Comparison of ENCODE assay signal across 12 mouse cellular contexts in genomic region chr15:21536909-21537308, GRCm38 (mm10).
DNase-seq lines count a peak whose midpoint lies in the region; ATAC-seq and TF ChIP-seq lines count a peak whose summit lies in the region.
"Had no signal": no experiment of that assay in that cellular context is flagged by ENCODE, and none has a peak within 500 bp of the region (broad histone marks: within the 10 kb centered on the region; RNA-seq: fewer than 3 reads in every experiment).

No protein-coding gene starts in this region.

- no peak overlapping the region for H3K9ac ChIP-seq in kidney, embryonic 15.5 days
- H3K9ac ChIP-seq in midbrain, embryonic 12.5 days (replicated peaks), result no peak overlapping the region
- H3K9ac ChIP-seq in heart, adult 2 months (ENCODE audit: low read depth, low read length), result no peak overlapping the region
- no peak overlapping the region for H3K9ac ChIP-seq in kidney, embryonic 14.5 days (ENCODE audit: low read depth, low read length)
- H3K9ac ChIP-seq: limb, embryonic 12.5 days had no signal

- TF ChIP-seq POLR2A in heart, adult 2 months (IDR thresholded peaks at IDR 0.05; ENCODE audit: insufficient read depth, low read depth, low read length), result no peak

- intact Hi-C loops in heart, adult 2 months (cut with DNase I), result no loop called here

- H3K4me1 ChIP-seq in kidney, embryonic 15.5 days, result no peaks in the 10 kb centered on the region
- no peaks in the 10 kb centered on the region for H3K4me1 ChIP-seq in midbrain, embryonic 12.5 days
- H3K4me1 ChIP-seq in heart, adult 2 months (ENCODE audit: control insufficient read depth, insufficient read depth, low read length), result no peaks in the 10 kb centered on the region
- no peaks in the 10 kb centered on the region for H3K4me1 ChIP-seq in kidney, embryonic 14.5 days (ENCODE audit: control insufficient read depth, insufficient read depth, low read length)
- H3K4me1 ChIP-seq: limb, embryonic 12.5 days had no signal

- no peak overlapping the region for H3K27ac ChIP-seq in kidney, embryonic 15.5 days
- no peak overlapping the region for H3K27ac ChIP-seq in midbrain, embryonic 12.5 days (replicated peaks)
- no peak overlapping the region for H3K27ac ChIP-seq in heart, adult 2 months
- no peak overlapping the region for H3K27ac ChIP-seq in kidney, embryonic 14.5 days (ENCODE audit: low read depth, low read length)
- H3K27ac ChIP-seq: limb, embryonic 12.5 days had no signal

- H3K27me3 ChIP-seq in kidney, embryonic 15.5 days, result no peaks in the 10 kb centered on the region
- H3K27me3 ChIP-seq in midbrain, embryonic 12.5 days, result no peaks in the 10 kb centered on the region
- H3K27me3 ChIP-seq in heart, adult 2 months (ENCODE audit: control insufficient read depth, insufficient read depth, low read length), result no peaks in the 10 kb centered on the region
- H3K27me3 ChIP-seq in kidney, embryonic 14.5 days (ENCODE audit: control insufficient read depth, insufficient read depth, low read length), result no peaks in the 10 kb centered on the region
- H3K27me3 ChIP-seq: limb, embryonic 12.5 days had no signal

- H3K4me3 ChIP-seq in kidney, embryonic 15.5 days (replicated peaks), result no peak overlapping the region
- no peak overlapping the region for H3K4me3 ChIP-seq in midbrain, embryonic 12.5 days
- H3K4me3 ChIP-seq in heart, adult 2 months, result no peak overlapping the region
- H3K4me3 ChIP-seq in kidney, embryonic 14.5 days (ENCODE audit: low read length), result no peak overlapping the region
- H3K4me3 ChIP-seq: limb, embryonic 12.5 days had no signal

- no peak for TF ChIP-seq CTCF in heart, adult 2 months (IDR thresholded peaks at IDR 0.05)

- no peaks in the 10 kb centered on the region for H3K79me2 ChIP-seq in heart, adult 2 months (replicated peaks; ENCODE audit: control insufficient read depth, insufficient read depth, low read length)

- no peak overlapping the region for H3K4me2 ChIP-seq in kidney, embryonic 15.5 days
- H3K4me2 ChIP-seq in midbrain, embryonic 12.5 days (replicated peaks), result no peak overlapping the region
- no peak overlapping the region for H3K4me2 ChIP-seq in kidney, embryonic 14.5 days (replicated peaks; ENCODE audit: low read depth, low read length)
- H3K4me2 ChIP-seq: limb, embryonic 12.5 days had no signal

- H3K9me3 ChIP-seq in kidney, embryonic 15.5 days (replicated peaks), result no peaks in the 10 kb centered on the region
- no peaks in the 10 kb centered on the region for H3K9me3 ChIP-seq in midbrain, embryonic 12.5 days
- no peaks in the 10 kb centered on the region for H3K9me3 ChIP-seq in kidney, embryonic 14.5 days (ENCODE audit: control insufficient read depth, low read length)
- H3K9me3 ChIP-seq: limb, embryonic 12.5 days had no signal

- 60% methylated on average over 2 of the region's 2 CpGs for WGBS in kidney, embryonic 15.5 days
- whole genome bisulfite sequencing in midbrain, embryonic 12.5 days, result 57% methylated on average over 2 of the region's 2 CpGs
- WGBS in heart, adult 2 months, result 45% methylated on average over 2 of the region's 2 CpGs
- WGBS in kidney, embryonic 14.5 days, result 54% methylated on average over 2 of the region's 2 CpGs

- 0 out of 2 replicates have a peak, but pooled peaks have one; percentile 43 for ATAC-seq in kidney, embryonic 15.5 days (replicated peaks; ENCODE audit: low FRiP score)
- peak; percentile 34; the same call in 1 of the 2 replicates for ATAC-seq in midbrain, embryonic 12.5 days (ENCODE audit: low FRiP score, low read depth)
- ATAC-seq in kidney, embryonic 14.5 days (ENCODE audit: low FRiP score, low TSS enrichment), result no peak

- no peaks in the 10 kb centered on the region for H3K36me3 ChIP-seq in kidney, embryonic 15.5 days
- H3K36me3 ChIP-seq in midbrain, embryonic 12.5 days, result no peaks in the 10 kb centered on the region
- no peaks in the 10 kb centered on the region for H3K36me3 ChIP-seq in heart, adult 2 months (ENCODE audit: control insufficient read depth, insufficient read depth, low read length)
- no peaks in the 10 kb centered on the region for H3K36me3 ChIP-seq in kidney, embryonic 14.5 days (ENCODE audit: control insufficient read depth, insufficient read depth, low read length)
- H3K36me3 ChIP-seq: limb, embryonic 12.5 days had no signal

- DNase-seq in kidney, postnatal 14 days, result no peak
- DNase-seq in ES-CJ7 (ENCODE audit: low read depth, low spot score), result peak; percentile 4
- peak; percentile 2 for DNase-seq in R1 (ENCODE audit: low read depth, low spot score)
- no peak for DNase-seq in heart, adult 2 months
- DNase-seq in adrenal gland, adult 8-10 months, result no peak
- DNase-seq: gastrocnemius, postnatal 14 days; heart, postnatal 10 days; thymus, postnatal 4 days had no signal

- no peak for TF ChIP-seq EP300 in heart, adult 2 months (IDR thresholded peaks at IDR 0.05; ENCODE audit: insufficient read depth, low read depth, low read length)

Comparison
In these comparisons a context has a peak if more than half of its experiments do, and no peak if none do; other contexts are left out.
1. DNase-seq: peak in ES-CJ7 (single experiment) and R1 (single experiment); none in kidney, postnatal 14 days (single experiment), heart, adult 2 months (0 of 2) and adrenal gland, adult 8-10 months (single experiment).